Mouse (Mus musculus) G1E (cell line): ENCODE data around the gene Zfp292.

Experiments
- CTCF ChIP-seq: IDR thresholded peaks from 2 replicates; pipeline ENCODE4 v1.5.1; 2012; ENCODE audit warnings: low read depth, low read length, inconsistent platforms, mixed read lengths
- GATA1 ChIP-seq: IDR thresholded peaks from 2 replicates; pipeline ENCODE4 v1.6.1; 2012; ENCODE audit warnings: borderline replicate concordance, low read length, inconsistent platforms, mixed read lengths
- GATA2 ChIP-seq: IDR thresholded peaks from 2 replicates; pipeline ENCODE4 v1.6.1; 2012; ENCODE audit warnings: low read depth, low read length, inconsistent platforms, borderline replicate concordance
- POLR2AphosphoS5 ChIP-seq: IDR thresholded peaks from 2 replicates; pipeline ENCODE4 v1.6.1; 2012; ENCODE audit warnings: low read depth, low read length, inconsistent platforms; ENCODE audit not compliant: insufficient replicate concordance
- TAL1 ChIP-seq: conservative IDR thresholded peaks from 2 replicates; pipeline ENCODE4 v1.6.1; 2012; ENCODE audit warnings: low read depth, low read length, inconsistent platforms, mixed read lengths

- TF ChIP-seq CTCF (no peak), TAL1 (no peak), GATA1 (no peak), GATA2 (no peak), POLR2AphosphoS5 (no peak)
Observed at GRCm38 (mm10) chr4:34900155-34900554, 17.4 kb upstream of the Zfp292 start.
